Mouse (Mus musculus) R1 (cell line): ENCODE measurements around the gene Upf2.

Source experiments
- DNase-seq: peaks from one replicate; pipeline ENCODE4 v3.0.0-alpha.2; 2018; ENCODE audit warnings: low read depth, low spot score

The Upf2 gene

GRCm38 (mm10) chr2:6071598-6072440 lies 120.5 kb downstream of the Upf2 start:
- DNase-seq = peak; percentile 93

GRCm38 (mm10) chr2:6072685-6073260 lies 121.5 kb downstream of the Upf2 start:
- DNase-seq = no peak

GRCm38 (mm10) chr2:6074891-6075529 lies 123.7 kb downstream of the Upf2 start:
- DNase-seq = peak; percentile 93

- DNase-seq = no peak
Observed at GRCm38 (mm10) chr2:6075530-6075896, 124.2 kb downstream of the Upf2 start.

GRCm38 (mm10) chr2:6080037-6080436 lies 128.8 kb downstream of the Upf2 start:
- DNase-seq = no peak

- DNase-seq = no peak
Observed at GRCm38 (mm10) chr2:6081108-6081507, 129.8 kb downstream of the Upf2 start.

GRCm38 (mm10) chr2:6082615-6083014 lies 131.3 kb downstream of the Upf2 start:
- DNase-seq = no peak

GRCm38 (mm10) chr2:6083696-6084095 lies 132.4 kb downstream of the Upf2 start:
- DNase-seq = no peak

- DNase-seq = peak; percentile 34
Observed at GRCm38 (mm10) chr2:6085622-6086530, 134.6 kb downstream of the Upf2 start.

- DNase-seq = no peak
Observed at GRCm38 (mm10) chr2:6087151-6087550, 135.9 kb downstream of the Upf2 start.

- peak; percentile 61 for DNase-seq
Observed at GRCm38 (mm10) chr2:6089941-6090340, 138.7 kb downstream of the Upf2 start.

- no peak for DNase-seq
Observed at GRCm38 (mm10) chr2:6097113-6097716, 145.9 kb downstream of the Upf2 start.

GRCm38 (mm10) chr2:6098924-6099323 lies 147.7 kb downstream of the Upf2 start:
- DNase-seq = peak; percentile 98

GRCm38 (mm10) chr2:6099443-6099842 lies 148.2 kb downstream of the Upf2 start:
- DNase-seq = peak; percentile 56

- DNase-seq = peak; percentile 43
Observed at GRCm38 (mm10) chr2:6100027-6100749, 148.9 kb downstream of the Upf2 start.

- no peak for DNase-seq
Observed at GRCm38 (mm10) chr2:6100755-6101154, 149.5 kb downstream of the Upf2 start.

GRCm38 (mm10) chr2:6105437-6105836 lies 154.2 kb downstream of the Upf2 start:
- DNase-seq = no peak
